Mouse (Mus musculus): Measurements from ENCODE around the gene Bmp4.

DNA sequence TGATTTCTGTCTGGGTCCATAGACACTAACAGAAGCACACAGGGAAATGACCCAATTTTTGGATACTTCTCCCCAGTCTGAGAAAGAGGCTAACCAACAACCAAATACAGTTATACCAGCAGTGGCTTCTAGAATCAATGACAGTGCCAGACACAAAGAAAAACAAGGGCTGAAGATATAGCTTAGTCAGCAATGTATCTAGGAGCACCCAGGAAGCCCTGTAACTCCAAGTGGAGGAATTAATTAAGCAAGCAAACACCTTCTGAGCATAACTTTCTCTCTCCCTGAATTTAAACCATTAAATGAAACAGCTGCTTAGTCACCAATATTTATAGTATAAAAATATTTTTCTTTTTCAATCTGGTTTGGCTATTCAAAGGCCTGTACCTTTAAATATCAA is 45.7 kb downstream of the Bmp4 start:
- TF ChIP-seq CTCF (IDR thresholded peaks at IDR 0.05; ENCODE audit: low read depth, low read length) (no peak), TAL1 (conservative IDR thresholded peaks at IDR 0.05; ENCODE audit: low read depth, low read length) (no peak), GATA2 (IDR thresholded peaks at IDR 0.05; ENCODE audit: borderline replicate concordance, low read depth, low read length) (no peak), GATA1 (IDR thresholded peaks at IDR 0.05; ENCODE audit: borderline replicate concordance, low read length) (no peak), POLR2AphosphoS5 (IDR thresholded peaks at IDR 0.05; ENCODE audit: insufficient replicate concordance, low read depth, low read length) (no peak)
